Mouse (Mus musculus) myocyte (in vitro differentiated cells): ENCODE results near the gene Veph1. TPM values are rescaled to one million over a fixed set of nuclear protein-coding genes. Genes with fewer than 3 reads are reported as not detected.
"Not testable (repeated sequence)": the region's sequence is repeated elsewhere in the genome, so short reads cannot be mapped to it uniquely, and the experiment has no call there.

ENCODE experiments used
- H3K27me3 ChIP-seq: one replicate; pipeline ENCODE4 v1.6.1; 2011; ENCODE audit not compliant: control insufficient read depth, insufficient read depth, insufficient read length
- H3K36me3 ChIP-seq: one replicate; pipeline ENCODE4 v1.6.1; 2011; ENCODE audit not compliant: control insufficient read depth, insufficient read depth
- H3K4me2 ChIP-seq: one replicate; pipeline ENCODE4 v1.6.1; 2011; ENCODE audit warnings: low read depth, control low read depth
- H3K4me3 ChIP-seq: one replicate; pipeline ENCODE4 v1.5.1; 2011; ENCODE audit warnings: mild to moderate bottlenecking, control low read depth, moderate library complexity
- H3K79me2 ChIP-seq: one replicate; pipeline ENCODE4 v1.6.1; 2011; ENCODE audit not compliant: control insufficient read depth, insufficient read depth
- H3ac ChIP-seq: one replicate; pipeline ENCODE4 v1.6.1; 2011; ENCODE audit not compliant: control insufficient read depth, insufficient read length
- CEBPB ChIP-seq: IDR thresholded peaks from 2 replicates; pipeline ENCODE4 v1.6.1; 2011; ENCODE audit warnings: mild to moderate bottlenecking, moderate library complexity; ENCODE audit not compliant: poor library complexity, insufficient read depth, severe bottlenecking
- E2F4 ChIP-seq: IDR thresholded peaks from one replicate; pipeline ENCODE4 v1.6.1; 2011; ENCODE audit warnings: mild to moderate bottlenecking, control low read depth, moderate library complexity; ENCODE audit not compliant: insufficient read depth
- MAX ChIP-seq: IDR thresholded peaks from one replicate; pipeline ENCODE4 v1.6.1; 2011; ENCODE audit warnings: low read depth, mild to moderate bottlenecking, control low read depth
- MYOD1 ChIP-seq, 3 experiments: IDR thresholded peaks; one replicate each; pipeline ENCODE4 v1.6.1; 2011; ENCODE audit warnings: control low read depth in 2 of 3, low read depth in 2 of 3, mild to moderate bottlenecking in 2 of 3, moderate library complexity in 1 of 3; ENCODE audit not compliant: insufficient read length in 2 of 3, control insufficient read depth in 1 of 3
- MYOG ChIP-seq, 3 experiments: IDR thresholded peaks; one replicate each; pipeline ENCODE4 v1.6.1; 2011; ENCODE audit warnings: control low read depth in 2 of 3, low read depth in 2 of 3, mild to moderate bottlenecking in 2 of 3; ENCODE audit not compliant: insufficient read length in 2 of 3, control insufficient read depth in 1 of 3, insufficient read depth in 1 of 3
- POLR2A ChIP-seq: IDR thresholded peaks from one replicate; pipeline ENCODE4 v1.6.1; 2011; ENCODE audit warnings: low read depth, mild to moderate bottlenecking, control low read depth, moderate library complexity; ENCODE audit not compliant: insufficient read length
- POLR2AphosphoS2 ChIP-seq: IDR thresholded peaks from one replicate; pipeline ENCODE4 v1.6.1; 2011; ENCODE audit warnings: low read depth, control low read depth; ENCODE audit not compliant: insufficient read length
- REST ChIP-seq: IDR thresholded peaks from one replicate; pipeline ENCODE4 v1.6.1; 2011; ENCODE audit warnings: mild to moderate bottlenecking, control low read depth, moderate library complexity; ENCODE audit not compliant: insufficient read depth, insufficient read length
- SRF ChIP-seq: IDR thresholded peaks from one replicate; pipeline ENCODE4 v1.6.1; 2011; ENCODE audit warnings: low read depth; ENCODE audit not compliant: control insufficient read depth, insufficient read length
- TCF12 ChIP-seq: IDR thresholded peaks from one replicate; pipeline ENCODE4 v1.6.1; 2011; ENCODE audit warnings: mild to moderate bottlenecking, control low read depth; ENCODE audit not compliant: poor library complexity, insufficient read depth, severe bottlenecking
- TCF3 ChIP-seq: IDR thresholded peaks from one replicate; pipeline ENCODE4 v1.6.1; 2011; ENCODE audit warnings: low read depth, control low read depth; ENCODE audit not compliant: insufficient read length
- USF1 ChIP-seq: IDR thresholded peaks from one replicate; pipeline ENCODE4 v1.6.1; 2011; ENCODE audit warnings: low read depth, mild to moderate bottlenecking, control low read depth, moderate library complexity
- polyA plus RNA-seq: library from polyadenylated mRNA; unstranded; fragments of >200 nt; fragmentation: generic; extraction: Trizol; gene quantifications from one replicate; pipeline ENCODE4 v1.2.1, GENCODE M21; 2012; ENCODE audit warnings: missing spikeins

Veph1 gene
- polyA plus RNA-seq, 1 experiment: not detected

GRCm38 (mm10) chr3:66263270-66263669 lies 33.4 kb downstream of the Veph1 start:
- Histone ChIP-seq H3K36me3 (no peaks in the 10 kb centered on the region), H3K4me3 (no peak overlapping the region), H3K27me3 (peaks cover 6% of the 10 kb centered on the region), H3K4me2 (no peak overlapping the region), H3ac (no peak overlapping the region), H3K79me2 (no peaks in the 10 kb centered on the region)
- no peak for TF ChIP-seq MAX
- TF ChIP-seq TCF12: no peak
- TF ChIP-seq MYOD1 (IDR thresholded peaks at IDR 0.05; ENCODE audit: control insufficient read depth in 1 of 3, insufficient read length in 2 of 3, low read depth in 2 of 3): no peak
- TF ChIP-seq SRF: no peak
- no peak for TF ChIP-seq E2F4
- TF ChIP-seq TCF3: no peak
- TF ChIP-seq USF1: no peak

DNA sequence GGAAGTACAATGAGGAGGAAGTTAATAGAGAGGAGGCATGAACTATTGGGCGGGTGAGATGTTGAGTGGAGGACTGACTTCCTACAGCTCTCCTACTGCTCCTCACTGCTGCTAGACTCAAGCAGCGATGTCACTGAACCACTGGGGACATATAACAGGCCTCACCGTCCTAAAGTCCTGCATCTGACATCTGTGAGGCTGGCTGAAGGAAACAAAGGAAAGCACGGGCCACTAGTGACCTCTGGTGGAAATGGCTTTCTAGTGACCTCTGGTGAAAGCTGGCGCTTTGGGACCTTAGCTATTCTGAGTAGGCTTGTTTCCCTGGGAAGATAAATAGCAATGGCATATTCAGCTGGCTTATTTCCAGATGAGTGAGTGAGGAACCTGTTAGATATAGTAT lies 34.3 kb downstream of the Veph1 start:
- no peak for TF ChIP-seq POLR2AphosphoS2
- TF ChIP-seq TCF3: no peak
- no peak for TF ChIP-seq E2F4
- no peak for TF ChIP-seq MAX
- no peak for TF ChIP-seq MYOG (IDR thresholded peaks at IDR 0.05; ENCODE audit: control insufficient read depth in 1 of 3, insufficient read depth in 1 of 3, insufficient read length in 2 of 3, low read depth in 2 of 3)
- no peak for TF ChIP-seq TCF12
- no peak for TF ChIP-seq POLR2A
- TF ChIP-seq SRF: no peak
- Histone ChIP-seq H3K36me3 (no peaks in the 10 kb centered on the region), H3K4me2 (no peak overlapping the region), H3K27me3 (peaks cover 6% of the 10 kb centered on the region), H3ac (no peak overlapping the region), H3K4me3 (no peak overlapping the region), H3K79me2 (no peaks in the 10 kb centered on the region)

DNA sequence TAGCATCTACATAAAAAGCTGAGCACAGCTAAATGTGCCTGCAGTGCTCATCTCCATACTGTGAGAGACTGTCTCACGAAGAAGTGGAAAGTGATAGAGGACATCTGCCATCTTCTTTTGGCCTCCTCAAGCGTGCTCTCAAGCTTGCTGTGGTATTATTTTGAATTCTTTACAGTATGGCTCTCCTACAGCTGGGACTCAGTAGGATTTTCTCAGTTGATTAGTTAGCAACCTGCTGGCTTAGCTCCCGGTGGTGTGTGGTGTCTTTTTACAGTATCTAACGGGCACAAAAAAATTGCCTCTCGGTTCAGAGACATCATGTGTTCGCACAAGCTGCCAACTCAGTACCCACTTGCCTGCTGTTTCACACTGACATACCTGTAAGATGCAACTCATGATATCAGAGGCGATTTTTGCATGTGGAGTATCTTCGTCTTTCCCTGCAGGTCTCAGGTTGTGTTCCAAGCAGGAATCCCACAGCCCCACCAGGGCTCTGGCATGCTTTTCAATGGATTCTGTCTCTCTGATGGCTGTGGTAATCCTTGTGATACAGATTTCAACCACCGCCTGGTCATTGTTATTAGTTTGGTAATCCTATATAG lies 42.0 kb downstream of the Veph1 start:
- TF ChIP-seq REST (no peak), POLR2AphosphoS2 (no peak), POLR2A (no peak), MYOG (IDR thresholded peaks at IDR 0.05; ENCODE audit: control insufficient read depth in 1 of 3, insufficient read depth in 1 of 3, insufficient read length in 2 of 3, low read depth in 2 of 3) (no peak), MAX (no peak), USF1 (no peak), CEBPB (no peak), TCF12 (no peak), E2F4 (no peak), TCF3 (no peak)

DNA sequence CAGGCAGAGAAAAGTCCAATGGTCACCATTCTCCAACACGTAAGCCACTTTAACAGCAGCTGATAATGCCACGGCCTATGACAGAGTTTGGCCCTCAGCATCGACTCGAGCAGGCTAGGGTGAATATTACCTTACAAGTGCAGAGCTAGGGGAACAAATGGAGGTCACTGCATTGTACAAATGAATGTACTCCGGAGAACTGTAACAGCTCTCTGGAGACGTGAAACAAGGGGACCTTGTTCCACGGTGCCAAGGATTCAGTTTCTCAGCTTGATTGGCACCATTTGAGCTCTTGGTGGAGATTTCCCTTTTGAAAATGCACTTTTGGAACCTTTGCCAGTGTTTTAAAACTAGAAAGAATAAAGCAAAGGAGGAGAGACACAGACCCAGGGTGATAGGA lies 44.8 kb downstream of the Veph1 start:
- no peaks in the 10 kb centered on the region for H3K27me3 ChIP-seq
- TF ChIP-seq REST (no peak), TCF12 (no peak), MAX (no peak), MYOG (IDR thresholded peaks at IDR 0.05; ENCODE audit: control insufficient read depth in 1 of 3, insufficient read depth in 1 of 3, insufficient read length in 2 of 3, low read depth in 2 of 3) (no peak), TCF3 (no peak), USF1 (no peak), POLR2AphosphoS2 (no peak), SRF (no peak), MYOD1 (IDR thresholded peaks at IDR 0.05; ENCODE audit: control insufficient read depth in 1 of 3, insufficient read length in 2 of 3, low read depth in 2 of 3) (no peak), POLR2A (no peak), E2F4 (no peak), CEBPB (no peak)
- H3K79me2 ChIP-seq: no peaks in the 10 kb centered on the region
- no peaks in the 10 kb centered on the region for H3K36me3 ChIP-seq
- H3K4me2 ChIP-seq: no peak overlapping the region
- H3K4me3 ChIP-seq: no peak overlapping the region
- H3ac ChIP-seq: no peak overlapping the region

More for the DNA sequence above, 42.0 kb downstream of the Veph1 start:
- H3K4me2 ChIP-seq: no peak overlapping the region
- H3K27me3 ChIP-seq: no peaks in the 10 kb centered on the region
- H3K4me3 ChIP-seq: no peak overlapping the region
- H3ac ChIP-seq: no peak overlapping the region
- no peaks in the 10 kb centered on the region for H3K36me3 ChIP-seq
- H3K79me2 ChIP-seq: no peaks in the 10 kb centered on the region

GRCm38 (mm10) chr3:66240476-66240875 lies 56.2 kb downstream of the Veph1 start:
- TF ChIP-seq MYOD1 (IDR thresholded peaks at IDR 0.05; ENCODE audit: control insufficient read depth in 1 of 3, insufficient read length in 2 of 3, low read depth in 2 of 3): peak in 1 of 3 experiments; percentile 39
- peak; percentile 54; the same call in 1 of the 2 replicates for TF ChIP-seq CEBPB
- TF ChIP-seq MAX: no peak
- H3K4me2 ChIP-seq: no peak overlapping the region
- no peaks in the 10 kb centered on the region for H3K79me2 ChIP-seq

GRCm38 (mm10) chr3:66236234-66236871 lies 60.3 kb downstream of the Veph1 start:
- not testable (repeated sequence) for H3ac ChIP-seq, H3K79me2 ChIP-seq

More at GRCm38 (mm10) chr3:66240476-66240875, 56.2 kb downstream of the Veph1 start:
- no peaks in the 10 kb centered on the region for H3K36me3 ChIP-seq
- H3ac ChIP-seq: no peak overlapping the region
- no peaks in the 10 kb centered on the region for H3K27me3 ChIP-seq
- no peak overlapping the region for H3K4me3 ChIP-seq

More at GRCm38 (mm10) chr3:66236234-66236871, 60.3 kb downstream of the Veph1 start:
- H3K4me2 ChIP-seq: peak overlapping the region; percentile 66
- not testable (repeated sequence) for H3K4me3 ChIP-seq, H3K27me3 ChIP-seq, H3K36me3 ChIP-seq
